Mouse (Mus musculus) forebrain, embryonic 12.5 days (tissue): ENCODE data around the gene Hdac10. TPM values are rescaled to one million over a fixed set of nuclear protein-coding genes. Genes with fewer than 3 reads are reported as not detected.

Source experiments
- ATAC-seq: fragments of 200-750 bp; cut with Nextera tagmentation; 2 replicates; pipeline ENCODE4 v1.8.0; 2017; ENCODE audit warnings: moderate TSS enrichment; ENCODE audit not compliant: low FRiP score
- H3K27ac ChIP-seq: fragments of 300-500 bp; sonication (generic); 2 replicates; pipeline ENCODE4 v1.5.1; 2016; ENCODE audit warnings: mild to moderate bottlenecking
- H3K27me3 ChIP-seq: fragments of 300-500 bp; sonication (generic); 2 replicates; pipeline ENCODE4 v1.6.1; 2016; ENCODE audit warnings: mild to moderate bottlenecking
- H3K36me3 ChIP-seq: fragments of 300-500 bp; sonication (generic); replicated peaks from 2 replicates; pipeline ENCODE4 v1.6.1; 2016; ENCODE audit warnings: mild to moderate bottlenecking
- H3K4me1 ChIP-seq: fragments of 300-500 bp; sonication (generic); 2 replicates; pipeline ENCODE4 v1.6.1; 2016
- H3K4me2 ChIP-seq: fragments of 300-500 bp; sonication (generic); 2 replicates; pipeline ENCODE4 v1.6.1; 2016; ENCODE audit warnings: mild to moderate bottlenecking, moderate library complexity
- H3K4me3 ChIP-seq: fragments of 300-500 bp; sonication (generic); replicated peaks from 2 replicates; pipeline ENCODE4 v1.5.1; 2016; ENCODE audit warnings: mild to moderate bottlenecking
- H3K9ac ChIP-seq: fragments of 300-500 bp; sonication (generic); 2 replicates; pipeline ENCODE4 v1.6.1; 2016; ENCODE audit warnings: mild to moderate bottlenecking
- H3K9me3 ChIP-seq: fragments of 300-500 bp; sonication (generic); 2 replicates; pipeline ENCODE4 v1.6.1; 2016
- WGBS: fragments of 180-500 bp; shearing (Covaris S2); methylation state at CpG from one replicate; pipeline ENCODE4 v1.1.7; 2016; 5-methylcytosine and 5-hydroxymethylcytosine counted together
- polyA plus RNA-seq: library from polyadenylated mRNA; unstranded; fragments of >200 nt; fragmentation: Nextera tagmentation; extraction: Ambion mirVana; gene quantifications from 2 replicates; pipeline ENCODE4 v1.2.1, GENCODE M21; 2016

Gene Hdac10
- polyA plus RNA-seq, 1 experiment from 2014 or later: 20.5 TPM

GRCm38 (mm10) chr15:89106073-89106472 is 22.4 kb downstream of the Hdac10 start:
- peaks cover 98% of the 10 kb centered on the region for H3K36me3 ChIP-seq
- no peak for ATAC-seq
- no peak overlapping the region for H3K27ac ChIP-seq
- WGBS: 90% methylated on average over 13 of the region's 13 CpGs
- no peak overlapping the region for H3K4me3 ChIP-seq
- H3K4me1 ChIP-seq: no peaks in the 10 kb centered on the region
- no peaks in the 10 kb centered on the region for H3K9me3 ChIP-seq
- H3K27me3 ChIP-seq: no peaks in the 10 kb centered on the region
- H3K9ac ChIP-seq: no peak overlapping the region
- H3K4me2 ChIP-seq: no peak overlapping the region

DNA sequence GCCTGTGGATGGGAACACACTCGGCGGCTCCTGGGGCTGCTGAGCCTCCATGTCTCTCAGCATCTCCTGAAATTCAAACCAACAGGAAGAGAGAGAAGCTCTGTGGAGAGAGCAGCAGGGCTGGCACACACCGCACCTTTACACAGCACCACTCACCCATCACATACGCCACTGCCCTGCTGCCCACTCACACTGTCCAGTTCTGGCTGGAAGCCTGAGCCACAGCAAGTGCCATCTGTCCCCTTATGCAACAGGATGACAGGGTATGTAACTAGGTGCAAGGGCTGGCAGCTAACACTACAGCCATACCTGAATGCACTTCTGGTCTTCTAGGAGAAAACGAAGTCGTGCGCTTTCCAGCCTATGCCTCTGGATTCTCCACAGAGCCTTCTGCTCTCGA is 24.1 kb downstream of the Hdac10 start:
- H3K36me3 ChIP-seq: peaks cover 98% of the 10 kb centered on the region
- ATAC-seq: no peak
- H3K9ac ChIP-seq: no peak overlapping the region
- no peaks in the 10 kb centered on the region for H3K4me1 ChIP-seq
- no peaks in the 10 kb centered on the region for H3K27me3 ChIP-seq
- H3K4me2 ChIP-seq: no peak overlapping the region
- no peak overlapping the region for H3K27ac ChIP-seq
- no peak overlapping the region for H3K4me3 ChIP-seq
- H3K9me3 ChIP-seq: no peaks in the 10 kb centered on the region
- 96% methylated on average over 8 of the region's 8 CpGs for WGBS

GRCm38 (mm10) chr15:89103921-89104320 is 24.6 kb downstream of the Hdac10 start:
- Histone ChIP-seq H3K4me1 (no peaks in the 10 kb centered on the region), H3K36me3 (peaks cover 98% of the 10 kb centered on the region), H3K9ac (no peak overlapping the region), H3K4me2 (no peak overlapping the region), H3K27ac (no peak overlapping the region), H3K4me3 (no peak overlapping the region), H3K27me3 (no peaks in the 10 kb centered on the region), H3K9me3 (no peaks in the 10 kb centered on the region)
- no peak for ATAC-seq
- 88% methylated on average over 10 of the region's 10 CpGs for WGBS

- 65% methylated on average over 5 of the region's 5 CpGs for WGBS
- H3K4me2 ChIP-seq: no peak overlapping the region
- H3K9ac ChIP-seq: no peak overlapping the region
- H3K4me1 ChIP-seq: no peaks in the 10 kb centered on the region
- no peak for ATAC-seq
- H3K27ac ChIP-seq: 0 out of 2 replicates have a peak overlapping the region, but pooled peaks have one; percentile 8
- H3K9me3 ChIP-seq: no peaks in the 10 kb centered on the region
- no peak overlapping the region for H3K4me3 ChIP-seq
- H3K27me3 ChIP-seq: no peaks in the 10 kb centered on the region
- peaks cover 98% of the 10 kb centered on the region for H3K36me3 ChIP-seq
Measured at GRCm38 (mm10) chr15:89102646-89103045, 25.9 kb downstream of the Hdac10 start.

GRCm38 (mm10) chr15:89100823-89101222 is 27.7 kb downstream of the Hdac10 start:
- H3K4me2 ChIP-seq: no peak overlapping the region

GRCm38 (mm10) chr15:89098616-89099015 is 29.9 kb downstream of the Hdac10 start:
- 90% methylated on average over 7 of the region's 7 CpGs for WGBS
- H3K36me3 ChIP-seq: peaks cover 99% of the 10 kb centered on the region

More at GRCm38 (mm10) chr15:89100823-89101222, 27.7 kb downstream of the Hdac10 start:
- H3K9ac ChIP-seq: no peak overlapping the region
- 94% methylated on average over 12 of the region's 12 CpGs for WGBS
- H3K9me3 ChIP-seq: no peaks in the 10 kb centered on the region
- H3K4me3 ChIP-seq: no peak overlapping the region
- peaks cover 98% of the 10 kb centered on the region for H3K36me3 ChIP-seq
- ATAC-seq: no peak
- H3K27ac ChIP-seq: no peak overlapping the region
- H3K27me3 ChIP-seq: no peaks in the 10 kb centered on the region
- no peaks in the 10 kb centered on the region for H3K4me1 ChIP-seq

DNA sequence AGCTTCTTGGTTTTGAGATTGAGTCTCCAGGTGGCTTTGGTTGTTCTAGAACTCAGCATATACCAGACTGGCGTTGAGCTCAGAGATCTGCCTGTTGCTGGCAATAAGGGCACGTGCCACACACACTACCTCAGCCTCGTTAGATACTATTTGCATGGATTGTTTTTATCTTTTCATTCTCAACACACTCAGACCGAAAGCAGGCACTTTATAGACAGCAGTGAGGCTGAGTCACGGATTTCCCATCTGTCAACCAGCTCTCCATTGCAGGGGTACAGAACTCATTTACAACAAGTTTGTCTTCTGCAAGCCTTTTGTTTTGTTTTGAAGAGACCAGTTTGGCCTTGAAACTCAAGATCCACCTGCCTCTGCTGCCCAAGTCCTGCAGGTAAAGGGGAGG is 31.1 kb downstream of the Hdac10 start:
- WGBS: 87% methylated on average over 5 of the region's 5 CpGs
- no peak for ATAC-seq

More at GRCm38 (mm10) chr15:89098616-89099015, 29.9 kb downstream of the Hdac10 start:
- ATAC-seq: no peak
- Histone ChIP-seq H3K4me2 (no peak overlapping the region), H3K9ac (no peak overlapping the region), H3K27me3 (no peaks in the 10 kb centered on the region), H3K4me3 (no peak overlapping the region), H3K27ac (no peak overlapping the region), H3K4me1 (no peaks in the 10 kb centered on the region), H3K9me3 (no peaks in the 10 kb centered on the region)

DNA sequence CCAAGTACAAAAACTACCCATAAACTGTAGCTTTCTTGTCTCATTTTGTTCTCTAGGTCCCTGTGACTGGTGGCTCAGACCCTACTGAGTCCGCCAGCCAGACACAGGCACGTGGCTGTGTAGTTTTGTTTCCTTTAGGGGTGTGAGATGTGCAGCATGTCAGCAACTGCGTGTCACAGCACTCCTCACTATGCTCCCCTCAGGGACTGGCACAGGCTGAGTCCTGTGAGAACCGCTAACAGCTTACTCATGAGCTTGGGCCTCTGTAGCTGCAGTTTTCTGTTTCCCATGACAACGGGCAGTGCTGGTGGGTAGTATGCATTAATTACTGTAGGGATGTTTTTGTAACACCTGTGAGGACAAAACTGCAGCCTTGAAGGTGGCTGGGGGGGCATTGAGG is 36.3 kb downstream of the Hdac10 start:
- no peak overlapping the region for H3K9ac ChIP-seq
- no peak overlapping the region for H3K4me2 ChIP-seq
- peaks cover 23% of the 10 kb centered on the region for H3K4me1 ChIP-seq
- H3K4me3 ChIP-seq: no peak overlapping the region
- no peaks in the 10 kb centered on the region for H3K9me3 ChIP-seq
- H3K27ac ChIP-seq: no peak overlapping the region
- no peak for ATAC-seq
- 83% methylated on average over 5 of the region's 5 CpGs for WGBS
- H3K27me3 ChIP-seq: no peaks in the 10 kb centered on the region
- peaks cover 48% of the 10 kb centered on the region for H3K36me3 ChIP-seq

More for the DNA sequence above, 31.1 kb downstream of the Hdac10 start:
- Histone ChIP-seq H3K4me2 (no peak overlapping the region), H3K36me3 (peaks cover 99% of the 10 kb centered on the region), H3K9ac (no peak overlapping the region), H3K27ac (no peak overlapping the region), H3K4me1 (no peaks in the 10 kb centered on the region), H3K9me3 (no peaks in the 10 kb centered on the region), H3K27me3 (no peaks in the 10 kb centered on the region), H3K4me3 (no peak overlapping the region)

DNA sequence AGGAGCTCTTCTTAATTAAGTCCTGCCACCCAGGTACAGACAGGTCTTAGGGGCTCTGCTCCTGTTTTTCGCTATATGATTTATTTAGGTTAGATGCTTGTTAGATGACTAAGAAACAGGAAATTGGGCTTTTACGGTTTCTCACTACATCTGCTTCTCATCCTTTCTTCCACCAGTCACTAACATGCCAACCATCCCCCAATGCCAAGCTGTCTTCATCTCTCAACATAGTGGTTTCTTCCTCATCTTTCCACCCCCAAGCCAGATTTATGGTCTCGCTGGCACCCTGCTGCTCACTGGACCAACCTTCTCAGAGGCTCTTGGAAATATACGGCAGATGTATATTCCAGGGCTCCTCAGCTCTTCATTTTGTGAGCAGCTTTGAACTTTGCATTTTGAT is 37.8 kb downstream of the Hdac10 start:
- Histone ChIP-seq H3K4me3 (peak overlapping the region; percentile 87; the same call in 1 of the 2 replicates), H3K36me3 (peaks cover 46% of the 10 kb centered on the region), H3K27ac (no peak overlapping the region), H3K9ac (no peak overlapping the region), H3K27me3 (no peaks in the 10 kb centered on the region), H3K4me2 (peak overlapping the region; percentile 93; the same call in 1 of the 2 replicates), H3K4me1 (peaks cover 23% of the 10 kb centered on the region), H3K9me3 (no peaks in the 10 kb centered on the region)
- WGBS: 94% methylated on average over 4 of the region's 4 CpGs
- ATAC-seq: no peak

- H3K9me3 ChIP-seq: no peaks in the 10 kb centered on the region
- H3K27ac ChIP-seq: peak overlapping the region; percentile 70
- peak overlapping the region; percentile 93 for H3K4me2 ChIP-seq
- peaks cover 23% of the 10 kb centered on the region for H3K4me1 ChIP-seq
- H3K27me3 ChIP-seq: no peaks in the 10 kb centered on the region
- peak; percentile 63 for ATAC-seq
- H3K9ac ChIP-seq: peak overlapping the region; percentile 90
- peaks cover 46% of the 10 kb centered on the region for H3K36me3 ChIP-seq
- WGBS: 3% methylated on average over 64 of the region's 68 CpGs
- peak overlapping the region; percentile 87 for H3K4me3 ChIP-seq
Measured at GRCm38 (mm10) chr15:89089248-89090051, 39.0 kb downstream of the Hdac10 start.

DNA sequence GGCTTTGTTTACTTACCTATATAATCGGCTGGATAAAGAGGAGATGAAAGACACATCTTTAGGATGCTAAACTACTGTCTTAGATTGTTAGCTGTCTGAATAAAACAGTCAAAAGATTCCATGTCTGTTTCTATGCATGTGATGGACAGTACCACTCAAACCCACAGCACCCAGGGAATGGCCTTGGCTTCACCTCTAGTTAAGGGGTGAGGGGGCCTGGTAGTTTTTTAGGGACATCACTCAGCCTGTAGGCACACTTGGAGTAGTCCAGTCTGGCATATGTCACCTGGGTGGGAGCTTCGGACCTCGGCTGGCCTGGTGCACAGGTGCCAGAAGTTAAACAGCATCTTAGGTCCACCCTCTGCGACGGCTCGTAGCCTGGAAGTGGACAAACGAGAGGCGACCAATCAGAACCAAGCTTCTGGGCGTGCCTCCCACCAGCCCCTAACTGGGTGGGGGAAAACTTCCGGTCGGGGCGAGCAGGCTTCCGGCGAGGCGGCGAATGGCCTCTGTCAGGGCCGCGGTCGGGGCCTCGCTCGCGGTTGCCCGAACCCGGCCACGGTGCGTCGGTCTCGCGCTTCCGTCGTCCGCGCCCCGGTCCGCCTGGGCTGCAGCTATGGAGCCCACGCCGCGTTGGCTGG is 39.8 kb downstream of the Hdac10 start, which contains the start of gene Selenoo:
Gene Selenoo, plus strand, starts transcription at position 478 of the 641 bp plus-strand sequence.
- ATAC-seq: peak; percentile 96
- Histone ChIP-seq H3K27ac (peak within 1 kb of the TSS; percentile 70), H3K9me3 (no peaks in the 10 kb centered on the region), H3K36me3 (peaks cover 46% of the 10 kb centered on the region), H3K4me1 (peaks cover 23% of the 10 kb centered on the region), H3K27me3 (no peaks in the 10 kb centered on the region), H3K9ac (peak within 1 kb of the TSS; percentile 90), H3K4me2 (peak within 1 kb of the TSS; percentile 93), H3K4me3 (peak within 1 kb of the TSS; percentile 87)
- WGBS: 2% methylated on average over 37 of the region's 38 CpGs

GRCm38 (mm10) chr15:89084826-89085225 is 43.7 kb downstream of the Hdac10 start:
- H3K4me2 ChIP-seq: no peak overlapping the region
- no peak for ATAC-seq
- H3K4me1 ChIP-seq: peaks cover 12% of the 10 kb centered on the region
- no peak overlapping the region for H3K4me3 ChIP-seq
- 90% methylated on average over 2 of the region's 2 CpGs for WGBS
- no peak overlapping the region for H3K9ac ChIP-seq
- H3K27ac ChIP-seq: no peak overlapping the region
- H3K9me3 ChIP-seq: no peaks in the 10 kb centered on the region
- H3K36me3 ChIP-seq: peaks cover 60% of the 10 kb centered on the region
- no peaks in the 10 kb centered on the region for H3K27me3 ChIP-seq
